Mouse (Mus musculus) lung, adult 2 months (tissue): ENCODE measurements around the gene 1110002E22Rik.

ENCODE experiments used
- CTCF ChIP-seq: fragments of 200-500 bp; IDR thresholded peaks from 2 replicates; pipeline ENCODE4 v1.5.1; 2011; ENCODE audit warnings: mild to moderate bottlenecking, low read length, control low read depth; ENCODE audit not compliant: insufficient read depth
- POLR2A ChIP-seq: fragments of 200-500 bp; IDR thresholded peaks from 2 replicates; pipeline ENCODE4 v1.6.1; 2011; ENCODE audit warnings: low read depth, mild to moderate bottlenecking, control low read depth, low read length, borderline replicate concordance; ENCODE audit errors: extremely low read depth

DNA sequence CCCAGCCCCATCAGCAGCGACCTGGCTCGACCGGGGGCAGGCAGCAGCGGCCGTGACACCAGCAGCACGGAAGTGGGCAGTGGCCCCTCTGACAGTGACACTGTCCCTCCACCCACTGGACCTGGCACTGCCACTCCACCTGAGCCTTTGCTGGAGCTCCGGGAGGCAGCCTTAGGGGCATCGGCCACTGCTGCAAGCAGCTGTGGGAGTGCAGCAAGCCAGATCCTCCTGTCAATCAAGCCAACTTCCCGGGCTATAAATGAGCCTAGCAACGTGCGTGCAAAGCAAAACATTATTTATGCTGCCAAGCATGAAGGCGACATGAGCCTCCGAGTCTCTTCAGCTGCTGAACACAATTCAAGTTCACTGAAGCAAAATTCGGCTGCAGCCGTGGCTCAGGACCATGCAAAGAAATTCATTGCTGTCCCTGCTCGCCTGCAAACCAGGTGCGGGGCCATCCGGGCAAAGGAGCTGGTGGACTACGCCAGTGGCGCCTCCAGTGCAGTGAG is 1.6 kb downstream of the 1110002E22Rik start:
- TF ChIP-seq POLR2A (no peak), CTCF (no peak)
